Mouse (Mus musculus) bone marrow macrophage, adult 2 months (primary cell): Measurements from ENCODE around the gene Snx14.

Experiments
- CTCF ChIP-seq: IDR thresholded peaks from 2 replicates; pipeline ENCODE4 v1.5.1; 2012; ENCODE audit warnings: low read depth, mild to moderate bottlenecking, low read length, moderate library complexity
- POLR2A ChIP-seq: IDR thresholded peaks from 2 replicates; pipeline ENCODE4 v1.6.1; 2012; ENCODE audit warnings: mild to moderate bottlenecking, low read depth, low read length, borderline replicate concordance

GRCm38 (mm10) chr9:88353459-88353858 lies 85.3 kb downstream of the Snx14 start:
- no peak for TF ChIP-seq CTCF
- TF ChIP-seq POLR2A, result no peak
